Mouse (Mus musculus): ENCODE data around the gene Mcmbp. TPM values are rescaled to one million over a fixed set of nuclear protein-coding genes. Genes with fewer than 3 reads are reported as not detected.

Mcmbp gene
- polyA plus RNA-seq, 1 experiment from 2014 or later, result 54.7 TPM

GRCm38 (mm10) chr7:128694848-128695247 lies 45.4 kb downstream of the Mcmbp start:
- no peaks in the 10 kb centered on the region for H3K27me3 ChIP-seq (replicated peaks; ENCODE audit: control insufficient read depth, insufficient read depth, low read length)
- 52% methylated on average over 10 of the region's 10 CpGs for WGBS
- no peak overlapping the region for H3K4me3 ChIP-seq (ENCODE audit: low read depth, low read length)
- H3K4me2 ChIP-seq, result no peak overlapping the region
- H3K27ac ChIP-seq (ENCODE audit: low read depth, low read length), result 0 out of 2 replicates have a peak overlapping the region, but pooled peaks have one; percentile 13
- ATAC-seq (replicated peaks; ENCODE audit: low FRiP score) (peak; percentile 76), DNase-seq (ENCODE audit: low spot score) (no peak)
- H3K4me1 ChIP-seq (replicated peaks; ENCODE audit: control insufficient read depth, insufficient read depth, low read length), result peaks cover 4% of the 10 kb centered on the region; the same call in 1 of the 2 replicates
- no peak overlapping the region for H3K9ac ChIP-seq (ENCODE audit: low read depth, low read length)
- peaks cover 18% of the 10 kb centered on the region for H3K36me3 ChIP-seq (ENCODE audit: control insufficient read depth, insufficient read depth, low read length)
- H3K9me3 ChIP-seq (ENCODE audit: control insufficient read depth, low read length), result no peaks in the 10 kb centered on the region

- no peak overlapping the region for H3K9ac ChIP-seq (ENCODE audit: low read depth, low read length)
- DNase-seq (ENCODE audit: low spot score) (no peak), ATAC-seq (replicated peaks; ENCODE audit: low FRiP score) (no peak)
- no peaks in the 10 kb centered on the region for H3K27me3 ChIP-seq (replicated peaks; ENCODE audit: control insufficient read depth, insufficient read depth, low read length)
- WGBS, result 90% methylated on average over 7 of the region's 7 CpGs
- H3K4me2 ChIP-seq, result no peak overlapping the region
- H3K9me3 ChIP-seq (ENCODE audit: control insufficient read depth, low read length), result no peaks in the 10 kb centered on the region
- H3K4me3 ChIP-seq (ENCODE audit: low read depth, low read length), result no peak overlapping the region
- peaks cover 14% of the 10 kb centered on the region for H3K36me3 ChIP-seq (ENCODE audit: control insufficient read depth, insufficient read depth, low read length)
- peaks cover 4% of the 10 kb centered on the region; the same call in 1 of the 2 replicates for H3K4me1 ChIP-seq (replicated peaks; ENCODE audit: control insufficient read depth, insufficient read depth, low read length)
- no peak overlapping the region for H3K27ac ChIP-seq (ENCODE audit: low read depth, low read length)
These were observed 48.1 kb downstream of the Mcmbp start for GRCm38 (mm10) chr7:128692163-128692562.

DNA sequence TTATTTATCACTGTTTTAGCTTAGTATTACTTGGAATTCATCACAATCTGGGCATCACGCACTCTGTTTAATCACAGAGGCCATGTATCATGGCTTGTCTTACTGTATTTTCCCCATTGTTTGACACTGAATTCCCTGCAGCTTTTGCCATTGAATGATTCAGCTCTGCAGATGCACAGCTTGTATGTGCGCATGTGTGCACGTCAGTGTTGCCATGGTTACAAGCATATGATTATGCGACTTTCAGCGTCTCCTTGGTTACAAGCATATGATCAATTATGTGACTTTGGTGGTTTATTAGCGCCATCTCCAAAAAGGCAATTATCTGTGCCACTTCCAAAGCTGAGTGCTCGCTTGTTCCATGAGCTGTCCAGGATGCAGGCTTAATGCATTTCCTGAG lies 49.5 kb downstream of the Mcmbp start:
- no peak for DNase-seq (ENCODE audit: low spot score)
- H3K9ac ChIP-seq (ENCODE audit: low read depth, low read length), result no peak overlapping the region
- ATAC-seq (replicated peaks; ENCODE audit: low FRiP score), result no peak
- no peaks in the 10 kb centered on the region for H3K27me3 ChIP-seq (replicated peaks; ENCODE audit: control insufficient read depth, insufficient read depth, low read length)
- H3K4me1 ChIP-seq (replicated peaks; ENCODE audit: control insufficient read depth, insufficient read depth, low read length), result peaks cover 4% of the 10 kb centered on the region; the same call in 1 of the 2 replicates
- no peaks in the 10 kb centered on the region for H3K9me3 ChIP-seq (ENCODE audit: control insufficient read depth, low read length)
- H3K36me3 ChIP-seq (ENCODE audit: control insufficient read depth, insufficient read depth, low read length), result peaks cover 17% of the 10 kb centered on the region
- H3K4me3 ChIP-seq (ENCODE audit: low read depth, low read length), result no peak overlapping the region
- WGBS, result 75% methylated on average over 7 of the region's 7 CpGs
- H3K27ac ChIP-seq (ENCODE audit: low read depth, low read length), result no peak overlapping the region
- H3K4me2 ChIP-seq, result no peak overlapping the region

- Histone ChIP-seq H3K27me3 (replicated peaks; ENCODE audit: control insufficient read depth, insufficient read depth, low read length) (no peaks in the 10 kb centered on the region), H3K4me3 (ENCODE audit: low read depth, low read length) (no peak overlapping the region), H3K9ac (ENCODE audit: low read depth, low read length) (no peak overlapping the region), H3K4me1 (replicated peaks; ENCODE audit: control insufficient read depth, insufficient read depth, low read length) (peaks cover 4% of the 10 kb centered on the region; the same call in 1 of the 2 replicates), H3K4me2 (no peak overlapping the region), H3K9me3 (ENCODE audit: control insufficient read depth, low read length) (no peaks in the 10 kb centered on the region), H3K36me3 (ENCODE audit: control insufficient read depth, insufficient read depth, low read length) (peaks cover 24% of the 10 kb centered on the region), H3K27ac (ENCODE audit: low read depth, low read length) (no peak overlapping the region)
- peak; percentile 61 for DNase-seq (ENCODE audit: low spot score)
- WGBS, result 22% methylated on average over 7 of the region's 7 CpGs
- peak; percentile 48; the same call in 1 of the 2 replicates for ATAC-seq (replicated peaks; ENCODE audit: low FRiP score)
These were observed 50.2 kb downstream of the Mcmbp start for GRCm38 (mm10) chr7:128690070-128690469.

DNA sequence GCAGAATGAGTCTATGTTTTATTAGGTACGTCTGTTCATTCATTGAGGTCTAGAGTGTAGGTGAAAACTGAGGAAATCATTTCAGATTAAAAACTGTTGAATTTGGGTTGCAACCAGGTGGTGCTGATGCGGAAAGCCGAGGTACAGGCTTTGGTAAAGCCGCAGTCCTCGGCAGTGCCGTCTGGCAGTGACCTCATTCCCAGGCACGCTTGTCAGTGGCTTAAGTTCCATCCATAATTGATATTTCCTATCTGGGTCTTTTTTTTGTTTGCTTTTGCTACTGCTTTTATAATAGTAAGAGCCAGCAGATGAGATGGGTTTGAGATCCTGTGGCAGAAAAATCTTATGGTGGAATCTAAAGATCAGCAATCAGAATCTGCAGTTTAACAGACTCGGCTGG lies 50.9 kb downstream of the Mcmbp start:
- no peaks in the 10 kb centered on the region for H3K4me1 ChIP-seq (replicated peaks; ENCODE audit: control insufficient read depth, insufficient read depth, low read length)
- WGBS, result 84% methylated on average over 8 of the region's 8 CpGs
- no peak overlapping the region for H3K4me3 ChIP-seq (ENCODE audit: low read depth, low read length)
- H3K9me3 ChIP-seq (ENCODE audit: control insufficient read depth, low read length), result no peaks in the 10 kb centered on the region
- ATAC-seq (replicated peaks; ENCODE audit: low FRiP score) (no peak), DNase-seq (ENCODE audit: low spot score) (no peak)
- H3K27me3 ChIP-seq (replicated peaks; ENCODE audit: control insufficient read depth, insufficient read depth, low read length), result no peaks in the 10 kb centered on the region
- H3K4me2 ChIP-seq, result no peak overlapping the region
- H3K27ac ChIP-seq (ENCODE audit: low read depth, low read length), result no peak overlapping the region
- peaks cover 19% of the 10 kb centered on the region for H3K36me3 ChIP-seq (ENCODE audit: control insufficient read depth, insufficient read depth, low read length)
- H3K9ac ChIP-seq (ENCODE audit: low read depth, low read length), result no peak overlapping the region

DNA sequence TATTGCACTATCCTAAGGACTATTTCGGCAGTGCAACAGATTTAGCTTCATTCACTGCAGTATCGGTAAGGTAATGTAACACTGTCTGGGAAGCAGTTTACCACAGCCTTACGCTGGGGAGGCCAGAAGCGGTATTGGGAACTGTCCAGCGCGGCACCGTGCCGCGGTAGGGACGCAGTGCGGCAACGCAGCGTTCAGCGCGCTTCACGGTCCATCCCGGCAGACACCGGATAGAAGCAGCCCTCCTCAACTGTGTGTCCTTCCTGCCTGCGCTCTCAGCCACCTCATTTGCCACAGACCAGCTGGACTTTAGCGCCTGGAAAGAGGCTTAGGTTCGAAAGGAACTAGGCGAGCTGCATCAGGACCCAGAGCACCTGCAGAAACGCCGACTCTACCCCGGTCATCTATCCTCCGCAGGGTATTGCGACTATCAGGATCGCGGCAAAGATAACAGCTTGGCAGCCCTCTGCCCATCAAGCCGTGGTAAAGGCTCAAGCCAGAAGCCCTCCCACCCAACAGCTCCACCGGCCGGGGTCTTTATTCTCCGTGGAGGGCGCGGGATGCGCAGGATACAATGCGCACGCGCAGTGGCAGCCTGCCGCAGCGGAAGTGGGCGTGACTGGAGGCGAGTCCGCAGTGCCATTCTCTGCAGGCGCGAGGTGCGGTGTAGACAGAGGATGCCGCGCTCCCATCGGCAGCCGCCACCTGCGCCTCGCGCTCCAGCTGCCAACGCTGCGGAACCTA lies 52.3 kb downstream of the Mcmbp start:
- H3K27ac ChIP-seq (ENCODE audit: low read depth, low read length), result no peak overlapping the region
- peak; percentile 65 for DNase-seq (ENCODE audit: low spot score)
- peak overlapping the region; percentile 49 for H3K4me3 ChIP-seq (ENCODE audit: low read depth, low read length)
- H3K9me3 ChIP-seq (ENCODE audit: control insufficient read depth, low read length), result no peaks in the 10 kb centered on the region
- no peak overlapping the region for H3K9ac ChIP-seq (ENCODE audit: low read depth, low read length)
- peaks cover 21% of the 10 kb centered on the region; the same call in 1 of the 2 replicates for H3K36me3 ChIP-seq (ENCODE audit: control insufficient read depth, insufficient read depth, low read length)
- no peaks in the 10 kb centered on the region for H3K27me3 ChIP-seq (replicated peaks; ENCODE audit: control insufficient read depth, insufficient read depth, low read length)
- H3K4me2 ChIP-seq, result peak overlapping the region; percentile 67
- ATAC-seq (replicated peaks; ENCODE audit: low FRiP score), result peak; percentile 78
- H3K4me1 ChIP-seq (replicated peaks; ENCODE audit: control insufficient read depth, insufficient read depth, low read length), result no peaks in the 10 kb centered on the region
- 52% methylated on average over 56 of the region's 56 CpGs for WGBS

- no peaks in the 10 kb centered on the region for H3K9me3 ChIP-seq (ENCODE audit: control insufficient read depth, low read length)
- H3K4me3 ChIP-seq (ENCODE audit: low read depth, low read length), result no peak overlapping the region
- 67% methylated on average over 3 of the region's 3 CpGs for WGBS
- DNase-seq (ENCODE audit: low spot score) (no peak), ATAC-seq (replicated peaks; ENCODE audit: low FRiP score) (no peak)
- no peak overlapping the region for H3K27ac ChIP-seq (ENCODE audit: low read depth, low read length)
- H3K27me3 ChIP-seq (replicated peaks; ENCODE audit: control insufficient read depth, insufficient read depth, low read length), result no peaks in the 10 kb centered on the region
- H3K4me1 ChIP-seq (replicated peaks; ENCODE audit: control insufficient read depth, insufficient read depth, low read length), result 0 out of 2 replicates have a peak, but pooled peaks cover 2% of the 10 kb centered on the region
- H3K4me2 ChIP-seq, result no peak overlapping the region
- H3K9ac ChIP-seq (ENCODE audit: low read depth, low read length), result no peak overlapping the region
- peaks cover 6% of the 10 kb centered on the region; the same call in 1 of the 2 replicates for H3K36me3 ChIP-seq (ENCODE audit: control insufficient read depth, insufficient read depth, low read length)
These were observed 61.7 kb downstream of the Mcmbp start for GRCm38 (mm10) chr7:128678546-128678945.

- WGBS, result 8% methylated on average over 15 of the region's 15 CpGs
- H3K9ac ChIP-seq (ENCODE audit: low read depth, low read length), result no peak overlapping the region; the same call in 1 of the 2 replicates
- no peaks in the 10 kb centered on the region for H3K27me3 ChIP-seq (replicated peaks; ENCODE audit: control insufficient read depth, insufficient read depth, low read length)
- ATAC-seq (replicated peaks; ENCODE audit: low FRiP score) (peak; percentile 97), DNase-seq (ENCODE audit: low spot score) (peak; percentile 49)
- H3K4me3 ChIP-seq (ENCODE audit: low read depth, low read length), result no peak overlapping the region
- no peaks in the 10 kb centered on the region for H3K9me3 ChIP-seq (ENCODE audit: control insufficient read depth, low read length)
- peaks cover 31% of the 10 kb centered on the region for H3K4me1 ChIP-seq (replicated peaks; ENCODE audit: control insufficient read depth, insufficient read depth, low read length)
- peaks cover 4% of the 10 kb centered on the region; the same call in 1 of the 2 replicates for H3K36me3 ChIP-seq (ENCODE audit: control insufficient read depth, insufficient read depth, low read length)
- peak overlapping the region; percentile 80 for H3K27ac ChIP-seq (ENCODE audit: low read depth, low read length)
- H3K4me2 ChIP-seq, result peak overlapping the region; percentile 61
These were observed 67.8 kb downstream of the Mcmbp start for GRCm38 (mm10) chr7:128672408-128673010.
